Mouse (Mus musculus) granulocyte monocyte progenitor cell, adult 5-6 weeks (primary cell): Measurements from ENCODE around the gene Nfyb. TPM values are rescaled to one million over a fixed set of nuclear protein-coding genes. Genes with fewer than 3 reads are reported as not detected.

ENCODE experiments used
- ATAC-seq: replicated peaks from 2 replicates; pipeline ENCODE4 v1.8.0; 2016; ENCODE audit warnings: mild to moderate bottlenecking, moderate TSS enrichment, inconsistent platforms; ENCODE audit not compliant: poor library complexity, severe bottlenecking
- total RNA-seq, 2 experiments: library from RNA; stranded (forward) in 1 of 2; stranded (reverse) in 1 of 2; fragments of 200-712, 200-1000 nt in 1 of 2; fragments of >200 nt in 1 of 2; fragmentation: Nextera tagmentation in 1 of 2; gene quantifications; 2 replicates each; pipeline ENCODE4 v1.2.3; 2014 to 2017

Gene Nfyb
- total RNA-seq, 2 experiments from 2014 or later: 41.6 to 68.1 TPM

DNA sequence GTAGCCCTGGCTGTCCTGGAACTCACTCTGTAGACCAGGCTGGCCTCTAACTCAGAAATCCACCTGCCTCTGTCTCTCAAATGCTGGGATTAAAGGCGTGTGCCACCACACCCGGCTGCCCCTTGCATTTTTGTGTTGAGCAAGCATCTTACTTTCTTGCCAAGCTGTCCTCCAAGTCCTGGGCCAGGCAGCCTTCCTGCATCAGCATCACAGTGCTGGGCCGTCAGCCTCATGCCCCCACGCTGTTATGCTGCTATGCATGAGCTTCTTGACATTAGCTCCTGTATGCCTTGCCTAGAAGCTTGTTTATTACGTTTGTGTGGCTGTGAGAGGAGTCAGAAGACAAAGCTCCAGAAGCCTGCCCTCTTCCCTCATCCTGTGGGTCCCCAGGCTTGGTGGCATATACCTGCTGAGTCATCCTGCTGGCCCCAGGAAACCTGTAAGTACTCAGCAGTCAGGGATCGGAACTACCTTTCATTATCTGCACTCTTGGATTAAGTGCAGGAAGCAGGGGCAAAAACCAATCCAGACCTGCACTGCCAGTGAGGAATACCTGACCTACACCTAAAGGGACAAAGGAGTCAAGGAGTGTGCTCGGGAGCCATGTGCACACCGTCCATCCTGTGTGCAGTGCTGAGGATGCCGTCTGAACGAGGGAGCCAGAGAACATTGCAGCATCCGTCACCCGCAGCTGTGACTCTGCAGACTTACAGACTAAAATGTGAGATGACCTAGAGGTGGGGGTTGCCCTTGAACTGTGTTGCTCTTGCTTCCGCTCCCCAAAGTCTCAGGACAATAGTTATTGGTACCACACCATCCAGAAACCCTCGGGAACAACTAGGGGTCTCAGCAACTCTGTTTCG, 16.7 kb downstream of the Nfyb start:
- no peak for ATAC-seq

DNA sequence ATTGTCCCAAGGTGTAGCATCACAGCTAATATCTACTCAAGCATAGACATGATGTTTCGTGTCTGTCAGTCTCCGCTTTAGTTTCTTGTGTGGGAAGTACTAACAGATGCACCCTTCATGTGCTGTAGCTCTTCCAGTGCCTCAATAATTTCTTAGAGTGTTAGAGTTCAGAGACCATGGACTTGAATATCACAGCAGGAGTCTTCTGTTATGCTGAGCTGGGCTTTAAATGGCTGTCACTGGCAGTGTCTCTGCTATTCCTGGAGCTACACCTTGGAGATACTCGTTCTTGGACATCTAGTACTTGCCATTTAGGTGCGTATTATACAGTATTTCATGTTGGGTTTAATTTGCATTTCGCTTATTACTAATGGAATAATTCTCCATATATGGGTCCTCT, 18.6 kb downstream of the Nfyb start:
- ATAC-seq: no peak

DNA sequence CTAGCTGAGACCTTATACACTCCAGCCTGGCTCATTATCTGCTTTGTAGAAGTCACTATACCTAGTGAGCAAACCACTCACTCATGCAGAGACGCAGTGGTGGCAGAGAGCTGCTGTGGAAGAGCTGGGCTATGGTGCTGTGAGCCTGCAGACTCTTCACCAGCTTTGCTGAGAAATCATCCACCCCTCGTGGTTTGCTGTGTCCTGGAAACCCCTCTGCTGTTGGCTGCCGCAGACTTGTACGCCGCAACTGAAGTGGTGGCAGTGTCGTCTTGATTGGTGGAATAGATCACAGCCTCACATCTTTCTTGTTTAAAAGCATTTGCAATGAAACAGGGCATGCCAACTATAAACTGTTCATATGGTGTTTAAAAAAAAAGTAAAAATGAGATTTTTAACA, 19.6 kb downstream of the Nfyb start:
- ATAC-seq: no peak

DNA sequence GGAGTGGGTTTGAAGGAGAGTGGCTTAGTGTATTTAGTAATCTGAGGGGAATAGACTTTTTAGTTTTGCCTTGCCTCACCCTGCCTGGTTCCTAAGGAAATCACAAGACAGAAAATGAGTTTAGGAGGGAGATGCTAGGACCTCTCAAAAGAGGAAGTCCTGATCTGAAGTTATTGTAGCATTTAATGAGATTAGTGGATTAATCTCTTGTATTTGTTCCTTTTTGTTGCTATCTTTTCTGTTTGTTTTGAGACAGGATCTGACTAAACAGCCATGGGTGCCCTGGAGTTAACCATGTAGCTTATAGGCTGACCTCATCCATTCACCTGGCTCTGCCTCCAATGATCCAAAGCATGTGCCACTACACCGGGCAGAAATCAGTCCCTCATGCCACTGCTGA, 21.4 kb downstream of the Nfyb start:
- ATAC-seq: 0 out of 2 replicates have a peak, but pooled peaks have one; percentile 20

DNA sequence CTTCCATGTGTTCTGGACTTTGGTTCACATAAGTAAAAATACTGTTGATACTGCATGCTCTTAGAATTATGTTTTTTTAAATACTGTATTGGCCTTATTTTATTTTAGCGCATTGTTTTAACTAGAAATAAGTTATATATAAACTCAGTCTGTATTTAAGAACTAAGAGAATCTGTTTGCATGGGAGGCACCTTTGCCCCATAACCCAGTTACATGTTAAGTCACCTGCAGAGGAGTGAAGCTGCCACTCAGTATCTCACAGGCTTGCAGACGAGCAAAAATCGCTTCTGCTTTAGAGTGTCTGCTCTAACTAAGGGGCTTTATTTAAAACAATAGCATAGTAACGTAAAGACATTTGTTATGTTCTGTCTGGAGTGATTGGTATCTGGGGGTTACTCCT, 22.1 kb downstream of the Nfyb start:
- no peak for ATAC-seq

DNA sequence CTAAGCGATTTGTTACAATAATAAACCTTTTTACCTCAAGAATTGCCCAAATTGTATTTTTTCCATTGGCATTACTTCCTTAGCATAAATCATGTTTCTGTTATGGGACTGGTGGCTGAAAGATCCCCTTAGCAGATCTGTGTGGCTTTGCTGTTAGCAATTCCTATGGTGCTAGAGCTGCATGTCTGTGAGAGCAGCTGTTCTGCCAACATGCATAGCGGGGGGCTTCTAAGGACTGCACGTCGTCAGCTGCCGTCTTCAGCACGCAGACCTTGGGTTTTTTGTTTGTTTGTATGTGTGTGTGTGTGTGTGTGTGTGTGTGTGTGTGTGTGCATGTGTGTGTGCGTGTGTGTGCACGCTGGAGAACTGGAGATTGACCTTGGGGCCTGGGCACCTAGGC, 22.6 kb downstream of the Nfyb start:
- no peak for ATAC-seq

DNA sequence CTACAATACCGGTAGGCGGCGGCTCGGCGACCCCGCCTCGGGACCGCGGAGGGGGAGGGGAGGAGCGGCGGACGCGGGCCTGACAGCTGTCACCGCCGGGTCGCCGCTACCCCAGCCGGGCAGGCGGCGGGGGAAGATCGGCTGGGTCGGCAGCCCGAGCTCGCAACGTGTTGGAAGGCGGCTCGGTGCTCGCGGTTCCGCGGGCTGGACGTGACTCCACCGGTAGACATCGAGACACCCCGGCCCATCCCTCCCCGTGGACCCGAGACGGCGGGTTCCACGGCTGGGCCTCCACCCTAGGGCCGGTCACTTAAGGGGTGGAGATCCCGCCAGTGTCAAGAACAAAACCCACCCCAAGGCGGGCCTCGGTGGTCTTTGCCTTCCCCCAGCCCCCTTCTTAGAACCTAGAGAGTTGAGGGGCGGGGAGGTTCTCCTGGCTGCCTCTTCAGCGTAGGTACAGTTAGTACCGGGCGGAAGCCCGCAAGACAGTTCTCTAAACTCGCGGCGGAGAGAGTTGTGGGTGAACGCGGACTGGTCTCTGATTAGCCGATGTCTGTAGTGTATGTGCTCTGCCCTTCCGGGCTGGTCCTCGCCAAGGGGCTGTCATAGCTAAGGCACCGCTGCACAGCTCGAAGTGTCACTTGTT, 64.5 kb downstream of the Nfyb start:
- peak; percentile 47 for ATAC-seq

DNA sequence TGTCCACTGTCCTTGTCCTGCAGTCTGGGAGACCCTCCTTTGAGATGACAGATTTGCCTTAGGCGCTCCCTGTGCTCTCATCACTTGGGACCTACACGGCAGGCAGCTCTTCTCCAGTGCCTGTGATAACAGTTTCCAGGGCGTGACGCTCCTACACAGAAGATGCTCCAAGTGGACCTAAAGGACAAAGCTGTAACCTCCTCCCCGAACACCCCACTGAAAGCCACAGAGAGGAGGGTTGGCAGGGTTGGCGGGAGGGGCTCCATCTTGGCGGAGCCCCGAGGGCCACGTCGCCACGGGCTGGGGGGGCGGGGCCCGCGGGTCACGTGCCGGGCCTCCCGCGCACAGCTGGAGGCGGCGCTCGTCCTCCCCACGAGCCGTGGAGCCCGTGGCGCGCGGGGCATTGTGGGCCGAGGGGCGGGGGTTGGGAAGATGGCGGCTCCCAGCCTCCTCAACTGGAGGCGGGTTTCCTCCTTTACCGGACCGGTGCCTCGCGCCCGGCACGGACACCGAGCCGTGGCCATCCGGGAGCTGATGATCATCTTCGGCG, 65.2 kb downstream of the Nfyb start:
- ATAC-seq: peak; percentile 58

Other genes with a start within 250 kb of the Nfyb start
- gene 1190007I07Rik, start 140.9 kb downstream of the Nfyb start, total RNA-seq (2014; fragmentation: Nextera tagmentation): 67.2 and 73.5 TPM in 2 replicates
- gene 1190007I07Rik, start 140.9 kb downstream of the Nfyb start, total RNA-seq (2017): 75.8 and 104 TPM in 2 replicates
- 48.9 and 76.4 TPM in 2 replicates for gene Tdg, start 134.3 kb downstream of the Nfyb start, total RNA-seq (2014; fragmentation: Nextera tagmentation)
- gene Tdg, start 134.3 kb downstream of the Nfyb start, total RNA-seq (2017): 97.3 and 102 TPM in 2 replicates
- gene Glt8d2, start 73.5 kb downstream of the Nfyb start, total RNA-seq (2014; fragmentation: Nextera tagmentation): 1.6 TPM in 1 of 2 replicates, not detected in the other
- 1.8 and 2.5 TPM in 2 replicates for gene Glt8d2, start 73.5 kb downstream of the Nfyb start, total RNA-seq (2017)
- 14.8 and 31.5 TPM in 2 replicates for gene Hcfc2, start 68.0 kb downstream of the Nfyb start, total RNA-seq (2014; fragmentation: Nextera tagmentation)
- gene Hcfc2, start 68.0 kb downstream of the Nfyb start, total RNA-seq (2017): 19.6 and 22.1 TPM in 2 replicates
- gene Txnrd1, start 69.8 kb upstream of the Nfyb start, total RNA-seq (2014; fragmentation: Nextera tagmentation): 59.2 and 69.7 TPM in 2 replicates
- gene Txnrd1, start 69.8 kb upstream of the Nfyb start, total RNA-seq (2017): 85.1 and 91.5 TPM in 2 replicates
- 2.5 and 3.7 TPM in 2 replicates for gene Eid3, start 102.5 kb upstream of the Nfyb start, total RNA-seq (2014; fragmentation: Nextera tagmentation)
- 2.2 and 2.6 TPM in 2 replicates for gene Eid3, start 102.5 kb upstream of the Nfyb start, total RNA-seq (2017)
- 12.5 and 15.3 TPM in 2 replicates for gene Chst11, start 221.4 kb upstream of the Nfyb start, total RNA-seq (2014; fragmentation: Nextera tagmentation)
- gene Chst11, start 221.4 kb upstream of the Nfyb start, total RNA-seq (2017): 20.8 TPM in 2 replicates